Mouse (Mus musculus) megakaryocyte, adult 5-6 weeks (primary cell): ENCODE measurements around the gene Tent2. TPM values are rescaled to one million over a fixed set of nuclear protein-coding genes. Genes with fewer than 3 reads are reported as not detected.
A peak's percentile ranks its signal among the peaks of the same experiment; 100 is the strongest.
"Not testable (repeated sequence)": the region's sequence is repeated elsewhere in the genome, so short reads cannot be mapped to it uniquely, and the experiment has no call there.

Experiments
- ATAC-seq: 2 replicates; pipeline ENCODE4 v1.8.0; 2016; ENCODE audit warnings: mild to moderate bottlenecking, inconsistent platforms; ENCODE audit not compliant: poor library complexity, severe bottlenecking
- total RNA-seq, 2 experiments: library from RNA; stranded (forward) in 1 of 2; stranded (reverse) in 1 of 2; fragments of 153-499, 151-499 nt in 1 of 2; fragments of 221-1000, 200-1000 nt in 1 of 2; gene quantifications; 2 replicates each; pipeline versions ENCODE4 v1.2.3 to v1.2.4; 2015 to 2017

Tent2 gene
- 128 and 133 TPM in 2 replicates for total RNA-seq (2015)
- total RNA-seq (2017): 63.9 and 93.1 TPM in 2 replicates

DNA sequence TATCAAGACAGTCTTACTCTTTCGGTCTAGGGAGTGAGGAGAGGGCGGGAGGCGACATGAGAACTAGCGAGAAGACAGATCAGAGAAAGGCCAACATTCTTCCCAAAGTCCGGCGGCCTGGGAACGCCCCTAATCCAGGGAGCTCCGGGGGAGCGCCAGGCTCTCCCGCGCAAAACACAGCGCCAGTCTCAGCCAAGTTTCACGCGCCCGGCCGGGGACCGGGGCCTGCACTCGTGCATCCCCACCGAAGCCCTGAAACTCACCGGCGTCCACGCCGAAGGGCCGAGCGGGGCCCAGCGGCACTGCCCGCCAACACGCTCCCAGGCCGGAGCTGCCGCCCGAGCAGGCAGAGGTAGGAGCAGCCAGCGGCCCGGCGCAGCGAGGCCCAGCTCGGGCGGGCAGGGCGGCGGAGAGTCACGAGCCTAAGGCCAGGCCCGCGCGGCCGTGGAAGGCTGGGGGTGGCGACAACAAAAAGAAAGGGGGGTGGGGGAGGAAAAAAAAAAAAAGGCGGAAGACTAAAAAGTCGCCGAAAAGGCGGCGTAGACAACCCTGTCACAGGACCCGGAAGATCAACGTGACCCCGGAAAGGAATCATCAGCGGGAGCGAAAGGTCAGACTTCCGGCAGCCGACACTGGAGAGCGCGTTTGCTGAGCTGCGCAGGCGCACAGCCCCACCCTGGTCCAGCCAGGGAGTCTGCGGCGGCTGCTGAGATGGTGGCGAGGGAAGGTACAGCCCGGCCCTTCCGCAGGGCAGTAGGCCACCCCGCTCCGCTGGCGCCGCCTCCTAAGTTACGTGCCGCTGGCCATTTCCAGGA lies at the start of gene Tent2:
Gene Tent2, minus strand, starts transcription at position 555 of the 815 bp plus-strand sequence.
- peak; percentile 97 for ATAC-seq

DNA sequence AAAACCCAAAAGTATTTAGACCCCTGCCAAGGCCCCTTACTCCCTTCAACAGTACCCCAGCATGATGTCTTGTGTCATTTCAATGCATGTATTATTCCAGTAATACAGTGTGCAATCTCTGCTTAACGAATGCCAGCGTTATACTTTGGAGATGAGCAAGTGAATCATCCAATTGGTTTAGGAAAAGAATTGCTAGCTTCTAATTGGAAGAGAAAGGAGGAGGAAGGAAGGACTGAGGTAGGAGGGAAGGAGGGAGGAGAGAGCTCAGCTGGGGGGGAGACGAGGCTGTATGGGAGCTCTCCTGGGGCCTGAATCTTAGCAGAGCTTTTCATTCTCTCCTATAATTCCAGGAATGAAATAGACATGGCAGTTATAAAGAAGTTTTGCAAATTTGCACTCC lies 49.0 kb upstream of the Tent2 start:
- no peak for ATAC-seq

DNA sequence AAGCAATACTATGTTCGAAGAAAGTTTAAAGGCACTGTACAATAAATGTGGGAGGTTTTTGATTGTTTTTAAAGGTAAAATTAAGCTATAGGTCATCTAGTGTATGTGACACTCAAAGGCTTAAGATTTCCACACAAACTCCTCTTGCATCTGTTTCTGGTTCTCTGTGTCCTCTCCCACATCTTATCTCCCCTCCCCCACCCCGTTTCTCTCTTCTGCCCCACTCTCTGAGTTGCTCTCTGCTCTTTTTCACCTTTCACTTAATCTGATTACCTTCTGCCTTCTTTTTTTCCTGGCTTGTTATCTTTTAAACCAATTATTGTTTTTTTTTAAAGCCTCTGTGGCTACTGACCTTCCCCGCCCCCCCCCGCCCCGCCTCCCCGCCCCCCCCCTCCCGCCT lies 47.4 kb upstream of the Tent2 start:
- no peak for ATAC-seq

DNA sequence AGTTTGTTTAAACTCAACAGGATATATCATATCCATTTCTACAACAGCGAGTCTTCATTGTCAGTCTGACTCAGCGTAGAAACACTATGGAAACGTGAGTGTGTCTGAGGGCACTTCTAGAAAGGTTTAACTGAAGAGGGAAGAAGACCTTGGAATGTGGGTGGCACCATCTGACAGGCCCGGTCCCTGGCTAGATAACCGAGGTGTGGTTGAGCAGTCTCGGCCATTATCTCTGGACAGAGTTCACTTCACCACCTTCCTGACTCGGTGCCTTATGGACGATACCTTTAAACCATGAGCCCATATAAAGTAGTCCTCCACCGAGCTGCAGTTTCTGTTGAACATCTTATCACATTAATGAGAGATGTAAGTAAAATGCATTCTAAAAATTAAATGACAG lies 46.9 kb upstream of the Tent2 start:
- no peak for ATAC-seq

DNA sequence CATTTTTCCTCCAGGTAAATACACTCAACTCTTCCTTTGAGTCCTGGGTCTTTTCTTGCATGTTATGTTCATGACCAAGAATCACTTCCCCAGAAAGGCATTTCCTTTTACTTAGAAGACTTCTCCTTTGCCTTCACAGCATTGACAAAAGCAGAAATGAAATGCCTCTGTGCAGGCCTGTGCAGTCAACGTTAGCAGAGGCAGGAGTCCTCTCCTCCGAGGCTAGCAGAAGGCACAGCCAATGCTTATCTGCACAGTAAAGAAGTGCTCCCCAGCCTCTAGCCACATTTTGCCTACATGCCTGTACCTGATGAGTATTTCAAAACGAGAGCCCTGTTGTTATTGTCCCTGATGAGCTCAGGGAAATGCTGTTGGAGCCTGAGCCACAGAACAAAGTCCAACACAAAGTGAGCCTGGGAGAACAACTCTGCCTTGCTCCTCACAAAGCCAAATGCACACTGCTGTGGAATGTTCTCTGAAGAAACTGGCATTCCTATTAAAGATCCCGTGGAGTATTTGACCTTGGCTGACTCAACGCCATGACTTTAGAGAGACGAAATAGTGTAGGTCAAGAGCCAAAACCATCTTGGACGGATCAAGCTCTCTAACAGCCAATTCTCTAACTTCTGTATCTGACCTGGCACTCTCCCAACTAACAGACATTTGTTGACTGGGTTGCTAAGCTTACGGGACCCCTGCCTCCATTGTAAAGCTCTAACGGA lies 45.7 kb upstream of the Tent2 start:
- peak; percentile 94 for ATAC-seq

DNA sequence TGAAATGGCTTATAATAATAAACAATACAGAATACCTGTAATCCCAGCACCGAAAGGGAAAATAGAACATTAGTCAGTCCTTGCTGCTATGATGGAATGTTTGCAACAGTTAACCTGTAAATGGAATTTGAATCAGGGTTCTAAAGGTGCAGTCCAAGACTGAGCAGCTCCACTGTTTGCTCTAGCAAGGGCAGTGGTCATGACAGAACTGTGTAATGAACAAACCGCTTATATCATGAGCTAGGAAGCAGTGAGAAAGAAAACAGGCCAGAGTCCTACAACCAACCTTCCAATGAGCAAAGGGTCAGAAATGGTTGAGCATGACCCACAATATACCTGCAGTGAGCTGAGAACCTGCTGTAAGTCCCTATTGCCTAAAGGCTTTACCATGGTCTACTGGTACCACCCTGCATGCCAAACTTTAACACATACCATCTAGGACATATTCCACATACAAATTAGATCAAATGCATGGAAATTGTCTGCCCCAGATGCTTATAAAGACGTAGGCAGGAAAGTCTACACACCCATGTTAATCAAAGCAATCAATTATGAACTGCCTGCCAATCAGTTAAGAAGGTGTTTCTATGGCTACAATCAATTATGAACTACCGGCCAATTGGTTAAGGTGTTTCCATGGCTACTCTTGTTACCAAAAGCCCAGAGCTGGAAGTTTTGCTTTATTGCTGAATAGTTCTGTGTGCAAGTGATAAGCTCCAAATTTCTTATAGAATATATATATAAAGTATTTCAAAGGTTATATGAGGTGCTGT lies 42.3 kb upstream of the Tent2 start:
- no peak for ATAC-seq

DNA sequence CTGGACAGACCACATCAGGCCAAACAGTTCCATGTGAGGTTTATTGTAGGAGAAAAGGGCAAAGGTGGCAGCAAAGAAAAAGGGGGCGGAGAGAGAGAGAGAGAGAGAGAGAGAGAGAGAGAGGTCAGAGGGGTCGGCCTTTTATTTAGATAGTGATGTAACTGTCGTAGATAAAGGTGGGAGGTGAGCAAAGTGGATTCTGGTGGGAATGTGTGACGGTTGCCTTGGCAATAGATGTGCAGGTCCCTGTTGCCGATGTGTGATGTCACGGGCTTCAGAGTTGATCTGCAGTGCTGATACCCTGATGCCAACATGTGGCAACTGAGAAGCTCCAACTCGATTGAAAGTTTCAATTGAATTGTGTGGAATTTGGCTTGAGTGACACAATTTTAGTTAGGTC lies 40.1 kb upstream of the Tent2 start:
- no peak for ATAC-seq

DNA sequence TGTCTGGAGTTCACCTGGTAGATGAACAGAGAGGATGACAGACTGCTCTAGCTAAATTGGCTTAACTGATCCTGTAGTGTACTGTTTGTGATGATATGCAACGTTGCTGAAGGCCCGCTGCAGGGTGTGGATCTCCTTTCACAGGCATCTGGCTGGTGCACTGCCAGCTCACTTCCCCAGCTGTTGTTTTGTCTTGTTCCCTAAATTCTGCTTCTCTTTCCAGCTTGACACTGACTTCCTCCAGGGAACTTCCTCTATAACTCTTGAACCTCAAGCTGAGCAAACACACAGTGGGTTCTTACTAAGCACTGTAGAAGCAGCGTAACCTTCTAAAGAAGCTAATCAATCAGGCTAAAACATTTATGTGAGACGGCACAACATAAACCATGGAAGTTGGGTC lies 38.8 kb upstream of the Tent2 start:
- ATAC-seq: peak; percentile 99

DNA sequence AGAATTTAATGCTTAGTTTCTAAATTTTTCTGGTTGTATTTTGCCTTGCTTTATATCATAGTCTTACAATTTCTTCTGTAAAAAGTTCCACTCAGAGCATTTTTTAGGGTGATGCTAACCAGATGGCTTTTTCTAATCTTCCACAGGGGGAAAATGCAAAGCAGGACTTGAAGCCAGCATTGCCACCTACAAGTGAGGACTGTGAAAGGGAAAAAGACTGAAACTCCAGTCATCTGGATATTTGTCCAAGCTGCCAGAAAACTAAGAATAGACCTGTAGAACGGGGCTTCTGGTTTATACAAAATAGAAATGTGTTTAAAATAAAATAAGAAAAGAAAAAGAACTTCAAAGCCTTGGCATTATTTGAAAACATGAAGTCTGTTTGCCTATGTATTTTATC lies 19.6 kb upstream of the Tent2 start:
- no peak for ATAC-seq

DNA sequence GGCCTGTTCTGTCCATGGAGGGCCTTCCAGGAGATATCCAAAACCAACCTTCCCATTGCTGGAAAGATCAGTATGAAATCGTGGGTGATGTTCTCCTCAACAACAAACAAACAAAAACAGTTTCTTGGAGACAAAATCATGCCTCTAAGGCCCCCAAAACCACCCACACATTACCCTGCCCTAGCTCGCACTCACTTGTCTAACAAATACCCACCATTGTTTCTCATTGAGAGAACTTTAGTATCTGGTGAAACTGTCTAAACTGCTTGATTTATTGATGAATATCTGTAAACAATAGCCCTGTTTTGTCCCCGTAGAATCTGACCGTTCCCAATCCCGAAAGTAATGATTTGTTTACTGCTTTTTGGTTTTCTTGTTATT lies 451 bp upstream of the Tent2 start:
- no peak for ATAC-seq

DNA sequence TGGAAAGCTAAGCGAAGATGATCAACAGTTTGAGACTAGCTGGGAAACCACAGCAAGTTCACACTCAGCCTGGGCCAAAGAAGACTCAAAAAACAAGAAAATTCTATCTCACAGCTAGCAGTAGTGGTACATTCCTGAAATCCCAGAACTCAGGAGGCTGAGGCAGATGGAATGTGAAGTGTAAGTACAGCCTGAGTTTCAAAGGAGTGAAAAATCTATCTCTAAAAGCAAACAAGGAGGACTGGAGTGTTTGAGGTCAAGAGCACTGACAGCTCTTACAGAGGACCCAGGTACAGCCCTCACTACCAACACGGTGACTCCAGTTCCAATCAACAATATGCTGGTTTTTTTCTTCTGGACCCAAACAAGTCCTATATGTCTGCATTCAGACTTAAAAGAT lies 2.8 kb downstream of the Tent2 start:
- no peak for ATAC-seq

DNA sequence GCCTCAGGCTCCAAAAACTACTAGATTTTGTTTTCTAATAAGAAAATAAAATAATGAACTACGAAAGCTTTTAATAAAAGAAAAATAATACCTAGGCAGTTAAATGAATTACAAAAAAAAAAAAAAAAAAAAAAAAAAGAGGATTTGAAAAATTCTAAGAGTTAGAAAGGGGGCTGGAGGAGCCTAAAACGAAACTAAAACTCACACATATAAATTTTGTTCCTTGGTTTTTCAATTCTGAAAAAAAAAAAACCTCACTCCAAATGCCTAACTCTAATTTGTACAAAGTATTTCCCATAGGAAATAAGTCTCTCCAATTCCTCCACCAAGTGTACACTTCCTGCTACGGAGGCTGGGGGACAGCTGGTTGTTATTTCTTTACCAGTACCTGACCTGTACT lies 3.4 kb downstream of the Tent2 start:
- no peak for ATAC-seq

DNA sequence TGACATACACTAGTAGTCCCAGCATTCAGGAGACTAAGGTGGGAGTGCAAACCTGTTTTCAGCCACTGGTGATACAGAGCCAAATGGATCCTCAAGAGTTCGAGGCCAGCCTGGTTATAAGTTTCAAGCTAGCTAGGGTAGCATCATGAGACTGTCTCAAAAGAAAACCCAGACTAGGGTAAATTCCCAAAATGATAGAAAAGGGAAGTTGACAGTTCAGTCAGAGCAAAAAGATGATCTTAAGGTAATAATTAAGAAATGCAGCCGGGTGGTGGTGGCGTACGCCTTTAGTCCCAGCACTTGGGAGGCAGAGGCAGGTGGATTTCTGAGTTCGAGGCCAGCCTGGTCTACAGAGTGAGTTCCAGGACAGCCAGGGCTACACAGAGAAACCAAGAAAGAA lies 4.4 kb downstream of the Tent2 start:
- not testable (repeated sequence) for ATAC-seq

DNA sequence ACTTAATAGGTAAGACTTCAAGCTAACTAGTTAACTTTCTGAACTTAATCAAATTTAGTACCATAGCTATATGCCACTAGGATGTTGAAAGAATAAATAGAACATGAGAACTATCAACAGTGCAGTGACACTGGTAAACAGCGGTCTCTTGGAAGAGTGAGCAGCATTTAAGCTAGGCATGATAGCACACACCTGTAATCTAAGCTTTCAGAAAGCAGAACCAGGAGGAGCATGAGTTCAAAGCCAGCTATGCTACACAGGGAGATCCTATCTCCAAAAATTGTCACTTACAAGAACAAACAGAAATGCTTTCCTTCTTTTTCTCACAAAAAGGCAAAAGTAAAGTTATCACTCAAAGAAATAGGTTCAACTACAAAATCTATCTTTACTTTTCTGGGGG lies 11.8 kb downstream of the Tent2 start:
- ATAC-seq: no peak

DNA sequence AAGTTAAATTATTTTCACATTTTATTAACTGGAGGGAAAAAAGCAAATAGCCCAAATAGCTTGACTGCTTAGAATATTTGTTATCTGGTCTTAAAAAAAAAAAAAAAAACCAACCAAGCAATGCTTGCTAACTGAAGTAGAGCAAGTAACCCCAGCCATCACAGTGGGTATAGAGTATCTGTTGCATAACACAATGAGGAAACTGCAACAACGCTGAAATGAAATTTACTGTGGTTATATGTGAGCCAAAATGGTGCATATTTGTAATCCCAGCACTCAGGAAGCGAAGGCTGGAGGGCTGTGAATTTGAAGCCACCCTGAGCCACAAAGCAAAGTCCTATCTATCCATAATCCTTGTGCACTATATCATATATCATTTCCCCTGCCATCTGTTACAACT lies 12.7 kb downstream of the Tent2 start:
- peak; percentile 93 for ATAC-seq

DNA sequence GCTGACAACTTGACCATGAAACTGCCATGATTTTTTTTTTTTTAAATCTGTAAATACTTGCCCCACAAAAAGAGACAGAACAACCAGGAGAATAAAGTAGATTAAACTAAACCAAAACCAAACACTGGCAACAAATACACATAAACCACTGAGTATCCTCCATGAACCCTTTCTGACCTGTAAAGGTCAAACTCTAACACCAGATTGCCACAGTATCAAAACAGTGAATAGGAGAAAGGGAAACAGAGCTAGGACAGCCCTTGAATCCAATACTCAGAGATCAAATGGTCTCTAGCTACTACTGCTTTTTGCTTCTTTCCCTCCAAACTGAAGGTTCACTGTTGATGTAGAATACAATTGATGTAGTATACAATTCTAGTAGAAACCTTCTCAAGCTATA lies 14.6 kb downstream of the Tent2 start:
- ATAC-seq: no peak

DNA sequence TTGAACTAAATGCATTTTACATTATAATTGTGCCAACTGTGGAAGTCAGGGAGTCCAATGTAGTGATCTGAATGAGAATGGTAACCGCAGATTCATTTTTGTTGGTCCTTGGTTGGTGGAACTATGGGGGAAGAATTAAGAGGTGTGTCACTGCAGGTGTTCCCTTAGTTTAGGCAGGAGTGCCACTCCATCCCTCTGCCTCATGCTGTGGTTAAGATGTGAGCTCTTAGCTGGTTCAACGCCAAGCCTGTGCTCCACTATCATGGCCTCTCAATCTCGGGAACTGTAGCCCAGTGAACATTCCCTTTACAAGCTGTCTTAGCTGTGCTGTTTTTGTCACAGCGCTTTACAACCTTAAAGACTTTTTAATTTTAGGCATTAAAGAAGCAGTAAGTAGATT lies 28.9 kb downstream of the Tent2 start:
- ATAC-seq: no peak

DNA sequence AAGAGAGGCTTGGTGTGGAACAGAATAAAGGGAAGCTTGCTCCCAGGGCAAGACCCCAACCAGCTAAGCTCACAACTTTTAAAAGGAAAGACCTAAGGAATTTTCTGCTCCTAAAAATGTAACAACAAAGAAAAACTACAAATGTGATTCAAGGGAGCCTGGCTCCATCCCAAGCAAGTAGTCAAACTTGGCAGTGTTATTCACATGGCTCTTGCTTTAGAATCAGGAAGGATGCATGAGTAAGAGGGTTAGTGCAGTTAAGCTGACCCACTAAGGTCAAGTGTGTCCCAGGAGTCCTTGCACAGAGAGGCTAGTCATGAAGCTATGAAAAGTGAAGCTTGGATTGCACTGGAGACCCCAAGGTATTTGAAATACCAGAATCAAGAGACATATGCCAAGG lies 29.7 kb downstream of the Tent2 start:
- ATAC-seq: no peak

DNA sequence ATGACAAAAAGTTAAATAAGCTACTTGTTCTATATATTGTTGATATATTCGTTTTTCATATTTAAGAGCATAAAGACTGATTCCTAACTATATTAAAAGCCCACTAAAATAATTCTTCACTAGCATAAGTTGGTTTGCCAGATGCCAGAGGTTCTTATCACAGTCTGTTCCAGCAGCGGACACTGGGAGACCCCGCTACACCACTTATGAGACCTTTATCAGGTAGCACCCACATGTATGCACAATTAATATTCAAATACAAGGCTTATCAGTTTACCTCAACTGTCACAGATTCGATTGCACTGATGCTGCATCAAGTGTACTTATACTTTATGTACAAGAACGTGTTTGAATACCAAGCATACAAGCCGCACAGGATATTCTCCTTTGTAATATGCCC lies 33.9 kb downstream of the Tent2 start:
- ATAC-seq: no peak

DNA sequence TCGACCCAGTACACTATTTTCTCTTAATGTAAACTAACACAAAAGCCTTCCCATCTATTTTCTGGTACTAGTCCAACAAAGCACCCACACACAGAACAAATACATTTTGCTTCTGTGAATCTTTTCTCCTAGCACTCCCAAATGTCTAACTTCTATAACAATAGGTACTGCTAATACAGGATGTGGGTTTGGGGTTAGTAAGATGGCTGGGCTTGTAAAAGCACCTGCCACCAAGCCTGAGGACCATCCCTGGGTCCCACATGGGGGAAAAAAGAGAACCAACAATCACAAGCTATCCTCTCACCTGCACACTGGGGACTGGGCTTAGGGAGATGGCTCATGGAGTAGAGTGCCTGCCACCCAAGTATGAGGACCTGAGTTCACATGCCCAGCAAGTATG lies 38.9 kb downstream of the Tent2 start:
- no peak for ATAC-seq

DNA sequence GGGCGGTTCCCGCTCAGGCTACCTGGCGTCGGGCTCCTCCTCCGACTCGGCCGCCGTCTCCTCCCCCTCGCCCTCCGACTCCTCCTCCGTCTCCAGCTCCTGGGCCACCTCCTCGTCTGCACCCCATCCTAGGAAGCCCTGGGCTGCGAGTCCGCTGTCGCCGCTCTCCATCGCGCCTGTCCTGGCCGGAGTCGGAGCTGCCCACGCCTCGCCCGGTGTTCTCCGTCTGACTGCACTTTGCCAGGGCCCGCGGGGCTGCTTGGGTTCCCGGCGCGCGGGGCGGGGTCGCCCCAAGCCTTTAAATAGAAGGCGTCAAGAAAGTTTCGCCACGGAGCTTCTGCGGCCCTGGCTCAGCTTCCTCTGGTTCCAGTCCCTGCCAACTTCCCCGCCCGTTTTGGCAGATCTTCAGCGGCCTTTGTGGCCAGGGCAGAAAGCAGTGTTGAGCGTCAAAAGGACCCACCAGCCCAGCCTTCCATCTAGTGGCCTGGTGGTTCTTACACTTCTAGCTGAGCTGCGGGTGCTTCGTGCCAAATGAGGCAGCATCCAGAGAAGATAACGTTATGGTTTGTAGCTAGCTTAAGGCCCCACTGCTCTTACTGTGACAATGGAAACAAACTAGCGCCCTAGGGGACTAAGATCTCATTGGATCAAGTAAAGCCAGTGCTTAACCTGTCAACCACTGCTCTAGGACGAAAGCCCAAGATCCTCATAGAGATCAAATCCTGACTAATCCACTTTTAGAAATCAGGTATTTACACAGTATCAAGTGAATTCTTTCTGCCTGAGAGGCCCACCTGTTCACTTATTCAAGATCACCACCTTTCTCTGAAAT lies 47.6 kb downstream of the Tent2 start, which contains the start of gene Cmya5:
Gene Cmya5, minus strand, starts transcription at position 389 of the 832 bp plus-strand sequence.
- ATAC-seq: peak; percentile 89
